Mouse (Mus musculus) lung, adult 2 months (tissue): ENCODE results near the gene Krt18. TPM values are rescaled to one million over a fixed set of nuclear protein-coding genes. Genes with fewer than 3 reads are reported as not detected.
"Not testable (repeated sequence)": the region's sequence is repeated elsewhere in the genome, so short reads cannot be mapped to it uniquely, and the experiment has no call there.

Experiments
- DNase-seq: peaks from one replicate; pipeline ENCODE4 v3.0.0; 2022
- H3K4me1 ChIP-seq: fragments of 200-500 bp; 2 replicates; pipeline ENCODE4 v1.6.1; 2011; ENCODE audit warnings: low read length; ENCODE audit not compliant: control insufficient read depth, insufficient read depth
- H3K4me3 ChIP-seq: fragments of 200-500 bp; replicated peaks from 2 replicates; pipeline ENCODE3; 2011; ENCODE audit warnings: low read depth, mild to moderate bottlenecking, control low read depth, low read length; ENCODE audit errors: extremely low read depth
- CTCF ChIP-seq: fragments of 200-500 bp; IDR thresholded peaks from 2 replicates; pipeline ENCODE4 v1.5.1; 2011; ENCODE audit warnings: mild to moderate bottlenecking, low read length, control low read depth; ENCODE audit not compliant: insufficient read depth
- POLR2A ChIP-seq: fragments of 200-500 bp; IDR thresholded peaks from 2 replicates; pipeline ENCODE4 v1.6.1; 2011; ENCODE audit warnings: low read depth, mild to moderate bottlenecking, control low read depth, low read length, borderline replicate concordance; ENCODE audit errors: extremely low read depth
- WGBS: fragments of 180-500 bp; shearing (Covaris S2); methylation state at CpG from one replicate; pipeline ENCODE4 v1.1.7; 2018; 5-methylcytosine and 5-hydroxymethylcytosine counted together
- polyA plus RNA-seq: library from polyadenylated mRNA; depleted of rRNA; stranded (reverse); fragments of >200 nt; gene quantifications from 2 replicates; pipeline ENCODE4 v1.2.3, GENCODE M21; 2012

Gene Krt18
- polyA plus RNA-seq, 1 experiment = 63.8 TPM

DNA sequence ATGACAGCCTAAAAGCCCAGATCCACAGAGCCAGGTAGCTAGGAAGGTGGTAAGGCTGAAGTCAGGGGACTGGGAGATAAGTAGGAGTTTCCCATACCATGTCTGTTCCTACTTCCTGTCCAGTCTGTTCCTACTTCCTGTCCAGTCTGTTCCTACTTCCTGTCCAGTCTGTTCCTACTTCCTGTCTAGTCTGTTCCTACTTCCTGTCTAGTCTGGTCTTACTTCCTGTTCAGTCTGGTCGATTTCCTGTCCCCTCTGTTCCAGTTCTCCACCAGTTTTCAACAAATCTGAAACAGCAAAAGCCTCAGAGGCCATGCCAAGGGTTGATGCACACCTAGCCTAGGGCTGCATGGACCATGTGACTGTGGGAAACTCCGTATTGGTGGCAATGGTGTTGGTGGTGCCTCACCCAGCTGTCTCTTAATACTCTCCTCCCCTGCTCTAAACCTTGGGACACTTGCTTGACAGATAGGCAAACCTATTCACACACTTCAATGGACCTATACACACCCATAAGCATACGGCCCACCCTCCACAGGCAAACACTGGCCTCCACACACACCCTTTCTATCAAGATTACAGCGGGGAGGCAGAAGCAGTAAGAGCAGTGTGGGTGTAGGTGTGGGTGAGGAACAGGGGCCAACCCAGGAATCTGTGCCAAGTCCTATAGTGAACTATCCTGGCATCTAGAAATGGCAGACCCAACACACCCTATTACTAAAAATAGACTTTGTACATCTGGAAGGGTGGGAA is 32.3 kb upstream of the Krt18 start:
- DNase-seq = no peak
- WGBS = 75% methylated on average over 4 of the region's 4 CpGs
- TF ChIP-seq POLR2A (no peak), CTCF (no peak)
- H3K4me1 ChIP-seq = no peaks in the 10 kb centered on the region
- no peak overlapping the region for H3K4me3 ChIP-seq

GRCm38 (mm10) chr15:101996450-101997078 is 31.4 kb upstream of the Krt18 start:
- not testable (repeated sequence) for DNase-seq, H3K4me3 ChIP-seq, H3K4me1 ChIP-seq
- WGBS = 76% methylated on average over 11 of the region's 11 CpGs

GRCm38 (mm10) chr15:101999156-101999555 is 28.8 kb upstream of the Krt18 start:
- WGBS = 78% methylated on average over 11 of the region's 11 CpGs
- no peak for DNase-seq
- TF ChIP-seq CTCF = no peak
- no peak for TF ChIP-seq POLR2A
- Histone ChIP-seq H3K4me1 (no peaks in the 10 kb centered on the region), H3K4me3 (no peak overlapping the region)

GRCm38 (mm10) chr15:101999676-102000335 is 28.2 kb upstream of the Krt18 start:
- no peak for TF ChIP-seq CTCF
- no peak for TF ChIP-seq POLR2A
- DNase-seq = no peak
- no peaks in the 10 kb centered on the region; the same call in 1 of the 2 replicates for H3K4me1 ChIP-seq
- WGBS = 85% methylated on average over 11 of the region's 11 CpGs
- no peak overlapping the region for H3K4me3 ChIP-seq

- no peak for TF ChIP-seq CTCF
- no peak for TF ChIP-seq POLR2A
- DNase-seq = peak; percentile 63
- no peaks in the 10 kb centered on the region; the same call in 1 of the 2 replicates for H3K4me1 ChIP-seq
- H3K4me3 ChIP-seq = peak overlapping the region; percentile 62
- WGBS = 7% methylated on average over 34 of the region's 34 CpGs
Observed at GRCm38 (mm10) chr15:102002646-102003488, 25.1 kb upstream of the Krt18 start.

- H3K4me3 ChIP-seq = peak overlapping the region; percentile 65
- peak; percentile 47 for DNase-seq
- 31% methylated on average over 12 of the region's 12 CpGs for WGBS
- TF ChIP-seq CTCF (no peak), POLR2A (no peak)
- H3K4me1 ChIP-seq = no peaks in the 10 kb centered on the region; the same call in 1 of the 2 replicates
Observed at GRCm38 (mm10) chr15:102003516-102003915, 24.5 kb upstream of the Krt18 start.

- TF ChIP-seq CTCF (peak; percentile 29; the same call in 1 of the 2 replicates), POLR2A (peak; percentile 76; the same call in 1 of the 2 replicates)
- Histone ChIP-seq H3K4me3 (peak within 1 kb of the TSS; percentile 65), H3K4me1 (no peaks in the 10 kb centered on the region; the same call in 1 of the 2 replicates)
- 42% methylated on average over 11 of the region's 11 CpGs for WGBS
- DNase-seq = peak; percentile 71
Observed at GRCm38 (mm10) chr15:102004189-102004588, 23.8 kb upstream of the Krt18 start, which contains the start of gene Krt8. Gene Krt8 (minus strand): TSS chr15:102004482.

DNA sequence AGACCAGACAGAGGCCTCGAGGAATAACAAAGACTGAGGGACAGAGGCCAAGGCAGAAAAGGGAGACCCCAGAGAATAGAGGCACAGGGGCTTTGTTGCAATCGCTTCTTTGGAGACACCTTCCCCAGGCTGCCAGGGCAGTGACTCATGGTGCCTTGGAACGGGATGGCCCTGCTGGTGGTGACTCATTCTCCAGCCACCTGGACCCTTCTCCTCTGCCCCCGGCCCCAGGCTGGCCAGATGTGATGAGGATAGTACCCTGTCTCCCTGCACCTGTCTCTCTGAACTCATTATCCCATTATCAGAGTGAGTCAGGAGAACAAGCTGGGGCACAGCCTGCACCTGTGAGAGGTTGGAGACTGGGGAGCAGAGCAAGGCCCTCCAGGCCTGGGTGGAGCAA is 22.7 kb upstream of the Krt18 start:
- no peak overlapping the region for H3K4me3 ChIP-seq
- TF ChIP-seq POLR2A (no peak), CTCF (no peak)
- 46% methylated on average over 4 of the region's 4 CpGs for WGBS
- DNase-seq = peak; percentile 28
- H3K4me1 ChIP-seq = no peaks in the 10 kb centered on the region; the same call in 1 of the 2 replicates

- H3K4me3 ChIP-seq = no peak overlapping the region
- TF ChIP-seq POLR2A (no peak), CTCF (no peak)
- peak; percentile 60 for DNase-seq
- no peaks in the 10 kb centered on the region; the same call in 1 of the 2 replicates for H3K4me1 ChIP-seq
- WGBS = 24% methylated on average over 11 of the region's 11 CpGs
Observed at GRCm38 (mm10) chr15:102006317-102006716, 21.7 kb upstream of the Krt18 start.
